Mouse (Mus musculus) skeletal muscle tissue, adult 2 months (tissue): ENCODE results near the gene Man1a2.

Source experiments
- DNase-seq: peaks from one replicate; pipeline ENCODE4 v3.0.0-alpha.2; 2012; ENCODE audit warnings: low read depth, low spot score

Man1a2 gene

DNA sequence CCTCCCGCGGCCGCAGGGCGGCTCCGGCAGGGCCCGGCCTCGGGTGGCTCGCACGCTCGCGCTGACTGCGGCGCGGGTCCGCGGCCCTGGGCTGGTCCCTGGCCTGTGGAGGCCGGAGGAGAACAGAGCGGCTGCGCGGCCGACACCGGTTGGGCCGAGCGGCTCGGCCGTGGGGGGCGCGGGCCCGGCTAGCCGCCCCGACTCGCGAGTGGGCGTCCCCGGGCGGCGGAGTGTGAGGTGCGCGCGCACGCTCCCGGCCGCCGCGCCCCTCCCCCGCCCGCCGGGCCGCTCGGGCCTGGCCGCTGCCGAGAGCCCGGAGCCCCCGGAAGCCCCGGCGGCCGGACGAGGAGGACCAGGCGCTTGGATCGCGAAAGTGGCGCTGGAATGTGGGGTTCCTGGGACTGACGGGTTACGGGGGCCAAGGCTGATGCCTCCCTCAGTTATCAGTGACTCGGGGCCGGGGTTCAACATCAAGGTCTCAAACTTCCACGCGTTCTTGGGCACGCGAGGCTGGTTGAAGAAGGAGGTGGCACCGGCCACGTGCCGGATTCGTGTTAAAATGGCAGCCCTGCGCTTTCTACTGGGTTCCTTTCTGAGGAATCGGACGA is 564 bp upstream of the Man1a2 start:
- peak; percentile 31 for DNase-seq

DNA sequence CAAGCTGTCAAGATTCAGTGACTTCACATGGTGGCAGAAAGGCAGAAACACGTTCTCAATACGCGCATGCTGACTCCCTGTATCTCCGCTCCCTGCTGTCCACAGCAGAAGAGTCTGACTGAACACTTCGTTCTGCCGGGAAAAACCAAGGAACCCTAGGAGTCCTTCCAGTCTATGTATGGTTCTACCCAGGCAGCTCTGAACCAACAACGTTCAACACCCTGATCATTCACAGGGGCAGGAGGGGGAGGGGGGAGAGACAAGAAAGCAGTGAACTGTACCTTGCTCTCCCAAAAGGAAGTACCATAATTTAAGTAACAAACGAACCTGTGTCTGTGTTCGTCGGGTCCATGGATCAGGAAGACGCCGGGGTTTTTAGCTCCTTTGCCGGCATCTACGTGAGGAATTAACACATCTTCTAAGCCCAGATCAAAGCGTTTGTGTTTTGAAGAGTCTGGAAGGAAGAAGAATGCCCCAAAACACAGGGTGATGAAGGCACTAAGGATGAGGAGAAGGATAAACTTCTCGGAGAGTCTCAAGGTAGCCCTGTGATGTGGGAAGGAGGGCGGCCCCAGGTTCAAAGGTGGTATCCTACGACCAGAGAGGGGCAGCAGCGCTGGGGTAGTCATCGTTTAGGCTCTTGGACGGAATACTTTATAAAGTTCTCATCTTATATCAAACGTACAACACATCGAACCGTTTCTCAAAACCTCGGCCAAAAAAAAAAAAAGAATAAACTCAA is 898 bp downstream of the Man1a2 start:
- DNase-seq: no peak

DNA sequence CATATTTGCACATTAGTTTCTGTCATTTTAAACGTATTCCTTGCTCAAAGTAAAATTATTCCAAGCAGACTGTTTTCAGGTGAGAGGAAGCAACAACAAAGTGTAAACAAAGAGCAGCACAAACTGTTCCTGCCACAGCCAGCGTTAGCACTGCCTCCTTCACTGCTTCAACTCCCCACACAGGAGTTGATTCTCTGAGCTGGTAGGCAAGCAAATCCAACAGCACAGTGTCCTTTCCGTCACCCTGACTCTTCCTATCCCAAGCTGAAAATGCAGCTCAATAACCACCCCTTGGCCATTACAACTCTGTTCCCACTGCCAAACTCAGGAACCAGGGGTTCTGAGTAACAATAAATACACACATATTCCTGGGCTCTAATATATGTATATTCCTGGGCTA is 2.5 kb downstream of the Man1a2 start:
- no peak for DNase-seq

GRCm38 (mm10) chr3:100682281-100682680 is 3.0 kb downstream of the Man1a2 start:
- no peak for DNase-seq

GRCm38 (mm10) chr3:100681448-100682092 is 3.7 kb downstream of the Man1a2 start:
- DNase-seq: peak; percentile 34

GRCm38 (mm10) chr3:100680226-100680625 is 5.1 kb downstream of the Man1a2 start:
- no peak for DNase-seq

DNA sequence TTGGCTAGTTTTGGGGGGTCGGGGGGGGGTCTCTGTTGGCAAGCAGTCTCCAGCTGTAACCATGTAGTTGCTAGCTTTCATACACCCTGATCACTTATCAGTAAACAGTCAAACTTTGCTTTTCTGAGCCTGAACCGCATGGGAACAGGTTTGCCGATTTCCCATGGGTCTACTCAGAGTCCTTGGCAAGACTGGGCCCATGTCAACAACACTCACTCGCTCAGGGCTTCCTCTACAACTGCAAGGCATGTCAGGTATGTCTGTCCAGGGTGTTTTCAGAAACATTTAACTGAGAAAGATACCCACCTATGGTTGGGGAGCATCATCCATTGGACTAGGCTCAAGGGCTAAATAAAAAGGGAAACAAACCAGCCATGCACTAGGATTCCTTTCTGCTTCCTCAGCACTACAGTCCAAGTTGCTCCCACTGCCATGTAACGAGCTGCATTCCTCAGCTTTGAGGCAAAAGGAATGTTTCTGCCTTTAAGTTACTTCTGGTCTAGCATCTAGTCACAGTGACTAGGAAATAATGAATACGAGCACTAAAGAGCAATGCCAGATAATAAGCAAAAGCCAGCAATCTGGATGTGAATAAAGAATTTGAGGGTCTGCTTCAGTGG is 6.2 kb downstream of the Man1a2 start:
- no peak for DNase-seq

- no peak for DNase-seq
Observed at GRCm38 (mm10) chr3:100675146-100675545, 10.2 kb downstream of the Man1a2 start.

- DNase-seq: no peak
Observed at GRCm38 (mm10) chr3:100670412-100670811, 14.9 kb downstream of the Man1a2 start.

DNA sequence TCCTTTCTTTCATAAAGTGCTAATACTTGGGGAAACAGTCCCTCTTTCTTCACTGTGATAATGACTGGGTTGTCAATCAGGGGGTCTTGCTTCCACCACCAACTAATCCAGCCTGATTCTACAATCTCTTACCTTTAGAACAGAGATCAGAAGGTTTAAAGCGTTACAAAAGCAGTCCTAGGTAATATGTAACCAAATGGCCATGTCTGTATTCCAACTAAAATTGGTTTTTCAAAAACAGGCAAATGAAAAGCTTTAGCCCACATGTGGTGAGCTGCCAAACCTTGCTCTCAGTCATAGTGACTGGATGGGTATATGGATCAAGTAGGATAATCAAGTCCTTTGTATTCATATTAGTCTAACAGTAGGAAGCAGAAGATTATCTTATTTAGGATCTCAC is 32.0 kb downstream of the Man1a2 start:
- DNase-seq: no peak

DNA sequence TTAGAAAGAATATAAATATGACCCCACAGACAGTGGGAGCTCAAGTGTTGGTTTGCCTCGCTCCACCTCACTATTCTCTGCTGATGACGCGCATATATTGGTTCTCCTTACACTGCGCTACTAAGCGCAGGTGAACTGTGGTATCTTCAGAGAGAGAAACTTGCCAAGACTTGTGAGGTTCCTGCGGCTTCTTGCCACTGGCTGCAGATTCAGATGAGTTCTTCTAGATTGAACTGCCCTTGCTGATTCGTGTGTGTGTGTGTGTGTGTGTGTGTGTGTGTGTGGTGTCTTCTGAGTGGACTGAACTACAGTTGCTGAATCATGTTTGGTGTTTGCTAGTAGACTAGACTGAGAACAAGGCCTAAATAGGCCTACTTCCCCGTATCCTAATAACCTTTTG is 43.7 kb downstream of the Man1a2 start:
- DNase-seq: no peak

- DNase-seq: no peak
Observed at GRCm38 (mm10) chr3:100636255-100636654, 49.0 kb downstream of the Man1a2 start.

GRCm38 (mm10) chr3:100634821-100635220 is 50.5 kb downstream of the Man1a2 start:
- no peak for DNase-seq

DNA sequence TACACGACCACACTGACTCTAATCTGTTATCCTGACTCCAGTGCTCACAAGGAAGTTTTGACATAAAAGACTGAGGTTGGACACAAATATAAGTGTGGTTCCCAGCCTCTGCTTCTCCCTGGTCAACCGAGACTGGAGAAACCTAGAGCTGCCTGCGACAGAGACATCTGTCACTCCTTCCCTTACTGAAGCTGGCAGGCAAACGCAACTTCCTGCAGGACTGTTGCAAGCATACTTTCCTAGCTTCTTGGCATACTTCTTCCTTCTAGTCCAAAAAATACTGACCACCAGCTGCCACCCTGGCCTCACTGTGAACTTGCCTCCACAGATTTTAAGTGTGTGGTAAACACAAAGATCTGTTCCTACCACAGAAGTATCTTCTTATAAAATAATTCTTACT is 66.8 kb downstream of the Man1a2 start:
- peak; percentile 12 for DNase-seq

DNA sequence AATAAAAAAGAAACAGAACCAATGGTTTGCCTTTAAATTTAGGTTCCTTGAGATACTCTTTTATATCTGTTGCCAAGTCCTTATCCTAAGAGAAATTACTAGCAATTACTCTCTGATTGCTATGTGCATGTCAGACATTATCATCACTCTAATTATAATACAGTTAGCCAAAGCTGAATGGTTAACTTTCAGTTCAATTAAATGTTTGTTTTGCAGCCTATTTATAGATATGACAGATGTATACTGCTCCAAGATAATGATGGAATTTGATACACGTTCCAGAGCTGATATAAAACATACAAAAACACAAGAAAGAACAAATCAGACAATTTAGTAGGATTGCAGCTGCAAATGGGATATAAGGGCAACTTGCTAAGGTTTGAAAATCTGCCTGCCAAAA is 74.4 kb downstream of the Man1a2 start:
- DNase-seq: no peak

DNA sequence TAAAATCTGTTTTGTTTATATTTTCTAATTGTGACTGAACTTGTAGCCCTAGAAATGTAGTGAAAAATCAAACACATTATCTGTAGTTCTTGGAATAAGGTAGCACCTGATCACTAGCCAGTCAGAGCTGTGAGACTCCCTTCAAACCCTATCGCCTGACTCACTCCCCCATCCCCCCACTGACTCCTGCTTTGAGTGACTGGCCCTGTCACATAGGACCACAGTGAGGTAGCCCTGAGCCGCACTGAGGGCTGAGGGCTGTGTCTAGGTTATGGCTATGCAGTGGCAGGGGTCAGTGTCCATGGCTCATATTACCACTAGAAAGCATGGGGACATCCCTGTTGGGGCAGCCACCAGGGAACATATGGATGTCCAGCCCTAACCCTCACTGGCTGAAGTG is 80.8 kb downstream of the Man1a2 start:
- no peak for DNase-seq

DNA sequence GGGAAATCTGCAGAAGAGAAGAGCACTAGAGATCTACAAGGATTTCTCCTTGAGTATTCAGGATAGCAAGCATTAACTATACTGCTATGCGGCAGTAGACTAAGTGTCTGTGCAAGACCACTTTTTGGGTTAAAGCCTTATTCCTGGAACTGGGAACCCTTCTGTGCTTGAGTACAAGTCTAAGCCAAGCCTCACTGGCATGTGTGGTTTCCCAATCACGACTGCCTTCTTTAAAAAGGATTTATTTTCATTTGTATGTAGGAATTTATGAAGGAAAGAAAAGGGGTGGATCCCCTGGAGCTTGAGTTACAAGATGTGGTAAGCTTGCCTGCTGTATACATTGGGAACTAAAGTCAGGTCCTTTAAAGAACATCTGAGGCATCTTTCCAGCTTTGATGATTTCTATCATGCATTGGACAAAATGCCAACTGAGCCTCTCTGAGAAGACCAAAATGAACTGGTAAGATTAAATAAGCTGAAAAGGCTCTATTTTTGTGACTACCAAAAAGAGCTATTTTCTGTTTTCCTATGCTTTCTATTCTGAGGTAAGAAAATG is 86.0 kb downstream of the Man1a2 start:
- DNase-seq: no peak

DNA sequence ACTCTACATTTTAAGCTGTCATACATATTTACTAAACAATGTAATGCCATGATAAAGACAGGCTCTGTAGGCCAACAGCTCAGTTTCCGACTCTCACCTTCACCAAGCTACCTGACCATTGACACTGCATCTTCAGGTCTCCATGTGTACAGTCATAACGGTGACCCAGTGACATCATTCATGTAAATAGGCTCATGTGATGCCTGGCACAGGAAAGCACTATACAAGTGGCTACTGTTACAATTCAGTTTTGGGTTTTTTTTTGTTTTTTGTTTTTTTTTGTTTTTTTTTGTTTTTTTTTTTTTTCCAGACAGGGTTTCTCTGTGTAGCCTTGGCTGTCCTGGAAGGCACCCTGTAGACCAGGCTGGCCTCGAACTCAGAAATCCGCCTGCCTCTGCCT is 94.2 kb downstream of the Man1a2 start:
- DNase-seq: no peak

GRCm38 (mm10) chr3:100582721-100583355 is 102.5 kb downstream of the Man1a2 start:
- no peak for DNase-seq

- no peak for DNase-seq
Observed at GRCm38 (mm10) chr3:100572571-100573183, 112.6 kb downstream of the Man1a2 start.
